ENCODE assay signal across 13 mouse cellular contexts in the genomic region with DNA sequence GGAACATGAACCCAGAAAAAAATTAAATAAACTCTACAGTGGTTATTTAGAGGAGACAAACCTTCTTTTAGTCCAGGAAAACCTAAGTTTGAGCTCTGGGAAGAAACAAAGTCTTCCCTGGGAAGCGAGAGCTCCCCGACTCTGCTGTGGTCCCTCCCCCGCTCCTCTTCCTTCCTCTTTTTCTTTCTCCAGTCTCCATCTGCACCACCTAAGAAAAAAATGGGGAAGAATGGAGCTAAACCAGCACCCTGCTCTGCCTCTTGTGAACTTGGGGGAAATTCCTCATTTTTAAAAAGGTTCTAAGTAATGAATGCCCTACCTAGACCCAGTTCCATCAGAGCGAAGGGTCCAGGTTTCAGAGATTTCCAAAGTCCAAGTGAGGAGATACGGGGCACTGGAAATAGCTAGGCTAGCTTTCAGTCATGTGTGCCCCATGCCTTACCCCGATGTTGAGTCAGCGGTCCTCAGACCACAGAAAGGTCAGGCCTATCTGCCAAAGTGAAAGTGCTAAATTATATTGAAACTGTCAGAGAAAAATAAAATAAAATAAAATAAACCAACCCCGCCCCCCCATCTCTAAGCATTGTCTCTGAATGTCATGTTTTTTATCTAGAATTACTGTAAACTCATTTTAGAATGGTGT.
DNase-seq lines count a peak whose midpoint lies in the region; ATAC-seq and TF ChIP-seq lines count a peak whose summit lies in the region.
"Had no signal": no experiment of that assay in that cellular context is flagged by ENCODE, and none has a peak within 500 bp of the region (broad histone marks: within the 10 kb centered on the region; RNA-seq: fewer than 3 reads in every experiment).

No protein-coding gene starts in this region.

- 63% methylated on average over 8 of the region's 8 CpGs for WGBS in kidney, adult 2 months
- WGBS in thymus, adult 2 months, result 32% methylated on average over 8 of the region's 8 CpGs

- no peaks in the 10 kb centered on the region for H3K27me3 ChIP-seq in kidney, adult 2 months (replicated peaks; ENCODE audit: control insufficient read depth, insufficient read depth, low read length)
- no peaks in the 10 kb centered on the region for H3K27me3 ChIP-seq in thymus, adult 2 months (ENCODE audit: control insufficient read depth, insufficient read depth, low read length)
- H3K27me3 ChIP-seq: hindbrain, embryonic 15.5 days had no signal

- peak; percentile 92 for ATAC-seq in granulocyte monocyte progenitor cell, adult 5-6 weeks (replicated peaks; ENCODE audit: poor library complexity, severe bottlenecking)

- H3K36me3 ChIP-seq in kidney, adult 2 months (ENCODE audit: control insufficient read depth, insufficient read depth, low read length), result no peaks in the 10 kb centered on the region
- no peaks in the 10 kb centered on the region for H3K36me3 ChIP-seq in thymus, adult 2 months (ENCODE audit: control insufficient read depth, insufficient read depth, low read length)
- H3K36me3 ChIP-seq: hindbrain, embryonic 15.5 days; limb, embryonic 10.5 days had no signal

- H3K4me1 ChIP-seq in kidney, adult 2 months (ENCODE audit: control insufficient read depth, insufficient read depth, low read length), result peaks cover 9% of the 10 kb centered on the region
- H3K4me1 ChIP-seq in thymus, adult 2 months (replicated peaks; ENCODE audit: control insufficient read depth, insufficient read depth, low read length), result peaks cover 58% of the 10 kb centered on the region
- H3K4me1 ChIP-seq: hindbrain, embryonic 15.5 days had no signal

- DNase-seq in kidney, adult 2 months, result peak; percentile 58
- DNase-seq in kidney, postnatal 10 days, result no peak
- DNase-seq in thymus, adult 2 months, result no peak
- no peak for DNase-seq in thymus, postnatal 25 days
- peak; percentile 31 to 44 for DNase-seq in natural killer cell, adult 2 months (ENCODE audit: low spot score in 2 of 2)
- no peak for DNase-seq in left cerebral cortex, adult 9 months (ENCODE audit: low spot score in 2 of 2)
- DNase-seq in thymus, postnatal 0 days (ENCODE audit: low spot score), result no peak
- DNase-seq: gastrocnemius, postnatal 14 days; lung, adult 18-20 months; retina, postnatal 1 day had no signal

- peak overlapping the region; percentile 12; the same call in 1 of the 2 replicates for H3K27ac ChIP-seq in kidney, adult 2 months (ENCODE audit: insufficient read depth, low read depth, low read length)
- peak overlapping the region; percentile 39; the same call in 1 of the 2 replicates for H3K27ac ChIP-seq in thymus, adult 2 months (ENCODE audit: control insufficient read depth, insufficient read depth, low read length)
- H3K27ac ChIP-seq: hindbrain, embryonic 15.5 days; limb, embryonic 10.5 days had no signal

- H3K4me3 ChIP-seq in kidney, adult 2 months (ENCODE audit: insufficient read depth, low read depth, low read length), result no peak overlapping the region
- H3K4me3 ChIP-seq in thymus, adult 2 months (ENCODE audit: control insufficient read depth, insufficient read depth, low read length), result no peak overlapping the region
- H3K4me3 ChIP-seq: hindbrain, embryonic 15.5 days; limb, embryonic 10.5 days had no signal

- no peak for TF ChIP-seq CTCF in kidney, adult 2 months (conservative IDR thresholded peaks at IDR 0.05; ENCODE audit: insufficient read depth, insufficient read length, low read depth, low read length)
- TF ChIP-seq CTCF in thymus, adult 2 months (IDR thresholded peaks at IDR 0.05; ENCODE audit: borderline replicate concordance, control insufficient read depth, extremely low read depth, insufficient read depth, low read length, poor library complexity), result no peak

- no peak for TF ChIP-seq POLR2A in kidney, adult 2 months (IDR thresholded peaks at IDR 0.05; ENCODE audit: low read depth, low read length)
- TF ChIP-seq POLR2A in thymus, adult 2 months (IDR thresholded peaks at IDR 0.05; ENCODE audit: control insufficient read depth, extremely low read depth, insufficient read depth, low read length, poor library complexity), result no peak

Comparison
In these comparisons a context has a peak if more than half of its experiments do, and no peak if none do; other contexts are left out.
1. DNase-seq: peak in kidney, adult 2 months (single experiment) and natural killer cell, adult 2 months (2 of 2); none in kidney, postnatal 10 days (single experiment), thymus, adult 2 months (single experiment), thymus, postnatal 25 days (single experiment), left cerebral cortex, adult 9 months (0 of 2) and thymus, postnatal 0 days (single experiment).